Mouse (Mus musculus) hindbrain, postnatal 0 days (tissue): ENCODE data around the gene Rrp9. TPM values are rescaled to one million over a fixed set of nuclear protein-coding genes. Genes with fewer than 3 reads are reported as not detected.

Experiments used
- ATAC-seq: fragments of 200-750 bp; cut with Nextera tagmentation; 2 replicates; pipeline ENCODE4 v1.8.0; 2017; ENCODE audit warnings: mild to moderate bottlenecking, moderate TSS enrichment, moderate library complexity
- DNase-seq: peaks from one replicate; pipeline ENCODE4 v3.0.0-alpha.2; 2015; ENCODE audit warnings: low spot score
- H3K27ac ChIP-seq: fragments of 300-500 bp; sonication (generic); 2 replicates; pipeline ENCODE4 v1.5.1; 2014; ENCODE audit warnings: mild to moderate bottlenecking
- H3K27me3 ChIP-seq: fragments of 300-500 bp; sonication (generic); 2 replicates; pipeline ENCODE4 v1.6.1; 2014; ENCODE audit warnings: low read length, mixed read lengths; ENCODE audit not compliant: insufficient read depth
- H3K36me3 ChIP-seq: fragments of 300-500 bp; sonication (generic); 2 replicates; pipeline ENCODE4 v1.6.1; 2014; ENCODE audit warnings: low read length, mixed read lengths; ENCODE audit not compliant: insufficient read depth
- H3K4me1 ChIP-seq: fragments of 300-500 bp; sonication (generic); 2 replicates; pipeline ENCODE4 v1.6.1; 2014; ENCODE audit warnings: antibody characterized with exemption, low read length, mixed read lengths; ENCODE audit not compliant: insufficient read depth
- H3K4me2 ChIP-seq: fragments of 300-500 bp; sonication (generic); 2 replicates; pipeline ENCODE4 v1.6.1; 2014; ENCODE audit warnings: low read depth, mild to moderate bottlenecking, low read length, moderate library complexity, mixed read lengths
- H3K4me3 ChIP-seq: fragments of 300-500 bp; sonication (generic); 2 replicates; pipeline ENCODE4 v1.5.1; 2014; ENCODE audit warnings: low read length
- H3K9ac ChIP-seq: fragments of 300-500 bp; sonication (generic); replicated peaks from 2 replicates; pipeline ENCODE4 v1.6.1; 2014; ENCODE audit warnings: mild to moderate bottlenecking, low read length, moderate library complexity, mixed read lengths
- H3K9me3 ChIP-seq: fragments of 300-500 bp; sonication (generic); 2 replicates; pipeline ENCODE4 v1.6.1; 2016; ENCODE audit warnings: low read length, mixed read lengths
- CTCF ChIP-seq: IDR thresholded peaks from 2 replicates; pipeline ENCODE4 v1.5.1; 2016; ENCODE audit warnings: antibody characterized with exemption, control low read depth, low read depth
- WGBS: fragments of 180-500 bp; shearing (Covaris S2); extraction: QIAGEN DNeasy Blood & Tissue Kit; methylation state at CpG from one replicate; pipeline ENCODE4 v1.1.7; 2014; 5-methylcytosine and 5-hydroxymethylcytosine counted together
- polyA plus RNA-seq: library from polyadenylated mRNA; unstranded; fragments of >200 nt; fragmentation: Nextera tagmentation; extraction: Ambion mirVana; gene quantifications from 2 replicates; pipeline ENCODE4 v1.2.1, GENCODE M21; 2015
- total RNA-seq: library from RNA; depleted of rRNA; stranded (reverse); fragments of >200 nt; gene quantifications from 2 replicates; pipeline ENCODE4 v1.2.3, GENCODE M21; 2014

Gene Rrp9
- total and polyA plus RNA-seq, 2 experiments from 2014 or later = 38.3 to 46.2 TPM

DNA sequence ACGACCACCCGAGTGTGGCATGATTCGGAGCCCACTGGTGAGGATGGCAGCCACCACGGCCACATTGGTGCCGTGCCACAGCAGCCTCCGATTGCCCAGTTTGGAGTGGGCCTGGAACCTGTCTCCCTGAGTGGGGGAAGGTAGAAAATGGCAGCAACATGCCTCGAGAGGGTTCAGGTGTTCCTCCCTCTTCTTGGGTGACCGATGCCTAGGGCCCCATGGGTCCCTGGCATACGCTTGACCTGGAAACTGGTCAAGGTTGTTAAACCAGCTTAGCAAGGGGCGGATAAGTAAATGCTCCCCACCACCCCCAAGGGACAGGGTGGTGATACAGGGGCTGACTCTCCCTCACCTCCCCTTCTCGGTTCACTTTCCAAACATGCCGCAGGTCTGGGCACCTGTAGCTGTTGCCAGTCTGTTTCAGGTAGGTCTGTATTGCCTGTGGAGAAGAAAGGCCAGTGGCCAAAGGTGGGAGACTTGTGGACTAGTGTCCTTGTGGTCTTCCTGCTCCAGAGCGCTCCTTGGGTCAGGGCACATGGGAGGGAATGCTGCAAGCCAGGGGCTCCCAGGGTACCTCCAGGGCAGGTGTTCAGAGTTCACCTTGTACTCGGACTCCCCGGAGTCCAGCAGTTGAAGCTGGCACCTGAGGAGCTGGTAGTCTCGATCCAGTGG is 2.5 kb upstream of the Rrp9 start:
- Histone ChIP-seq H3K4me2 (no peak overlapping the region), H3K4me1 (peaks cover 23% of the 10 kb centered on the region; the same call in 1 of the 2 replicates), H3K27ac (no peak overlapping the region), H3K9me3 (no peaks in the 10 kb centered on the region), H3K9ac (no peak overlapping the region), H3K4me3 (no peak overlapping the region), H3K36me3 (no peaks in the 10 kb centered on the region), H3K27me3 (no peaks in the 10 kb centered on the region)
- no peak for TF ChIP-seq CTCF
- DNase-seq (no peak), ATAC-seq (no peak)
- 87% methylated on average over 16 of the region's 16 CpGs for WGBS

DNA sequence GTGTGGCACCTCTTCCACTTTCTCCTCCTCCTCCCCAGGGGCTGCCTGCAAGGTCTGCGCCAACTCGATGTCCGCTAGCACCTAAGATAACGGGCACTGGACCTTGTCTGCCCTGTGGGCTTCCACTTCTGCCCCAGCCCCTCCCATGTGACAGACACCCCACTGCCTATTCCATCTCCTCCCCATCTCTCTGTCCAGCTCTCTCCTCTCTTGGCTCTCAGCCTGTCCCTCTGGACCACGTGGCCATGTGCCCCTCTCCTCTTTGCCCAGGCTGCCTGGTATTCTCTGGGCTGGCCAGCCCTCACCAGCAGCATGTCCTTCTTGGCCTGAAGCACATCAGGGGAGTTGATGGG is 2.0 kb upstream of the Rrp9 start:
- peaks cover 23% of the 10 kb centered on the region; the same call in 1 of the 2 replicates for H3K4me1 ChIP-seq
- no peaks in the 10 kb centered on the region for H3K36me3 ChIP-seq
- DNase-seq = no peak
- no peak overlapping the region for H3K9ac ChIP-seq
- H3K4me3 ChIP-seq = no peak overlapping the region
- 67% methylated on average over 4 of the region's 5 CpGs for WGBS
- no peak for ATAC-seq
- no peaks in the 10 kb centered on the region for H3K27me3 ChIP-seq
- H3K27ac ChIP-seq = no peak overlapping the region
- no peak for TF ChIP-seq CTCF
- no peak overlapping the region for H3K4me2 ChIP-seq
- H3K9me3 ChIP-seq = no peaks in the 10 kb centered on the region

DNA sequence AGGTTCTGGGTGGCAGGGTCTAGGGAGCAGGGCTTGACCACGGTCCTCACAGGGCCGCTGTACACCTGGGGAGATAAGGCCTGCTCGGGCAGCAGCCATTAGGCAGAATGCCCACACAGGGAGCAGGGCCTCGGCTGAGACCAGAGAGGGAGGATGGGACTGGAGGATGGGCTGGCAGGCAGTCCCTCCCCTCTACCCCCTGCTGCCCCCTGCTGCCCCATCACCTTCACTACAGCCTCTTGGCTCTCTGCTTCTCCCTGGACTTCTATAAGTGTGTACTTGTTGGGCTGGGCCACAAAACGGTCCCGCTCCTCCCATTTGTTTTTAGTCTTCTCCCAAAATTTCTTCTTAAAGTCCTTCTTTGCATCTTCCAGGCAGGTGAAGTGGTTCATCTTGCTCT is 1.3 kb upstream of the Rrp9 start:
- Histone ChIP-seq H3K27ac (no peak overlapping the region), H3K36me3 (no peaks in the 10 kb centered on the region), H3K4me3 (no peak overlapping the region), H3K4me2 (no peak overlapping the region), H3K4me1 (peaks cover 23% of the 10 kb centered on the region; the same call in 1 of the 2 replicates), H3K9ac (no peak overlapping the region), H3K9me3 (no peaks in the 10 kb centered on the region), H3K27me3 (no peaks in the 10 kb centered on the region)
- WGBS = 4% methylated on average over 6 of the region's 6 CpGs
- TF ChIP-seq CTCF = peak; percentile 74
- ATAC-seq (no peak), DNase-seq (peak; percentile 62)

DNA sequence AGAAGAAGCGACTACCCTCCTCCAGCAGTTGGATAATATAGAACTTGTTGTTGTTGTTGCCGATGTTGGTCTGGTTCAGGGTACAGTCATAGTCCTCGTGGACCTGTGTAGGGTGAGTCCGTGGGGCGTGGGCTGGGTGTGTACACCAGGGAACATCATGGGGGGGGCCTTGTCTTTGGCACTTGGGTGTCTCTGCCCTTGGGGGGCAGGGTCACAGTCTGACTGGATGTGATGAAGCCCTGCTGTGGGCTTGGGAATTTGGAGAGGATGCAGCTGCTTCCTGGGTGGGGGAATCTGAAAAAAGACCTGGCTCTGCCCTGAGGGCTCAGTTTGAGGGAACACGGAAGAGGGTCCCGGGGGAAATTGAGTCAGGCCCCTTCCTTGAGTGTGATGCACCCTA is 717 bp upstream of the Rrp9 start:
- no peaks in the 10 kb centered on the region for H3K27me3 ChIP-seq
- H3K36me3 ChIP-seq = no peaks in the 10 kb centered on the region
- WGBS = 67% methylated on average over 7 of the region's 7 CpGs
- no peak overlapping the region for H3K4me3 ChIP-seq
- H3K4me1 ChIP-seq = peaks cover 23% of the 10 kb centered on the region; the same call in 1 of the 2 replicates
- H3K9ac ChIP-seq = no peak overlapping the region
- no peak for TF ChIP-seq CTCF
- DNase-seq (no peak), ATAC-seq (no peak)
- no peak overlapping the region for H3K27ac ChIP-seq
- H3K4me2 ChIP-seq = no peak overlapping the region
- no peaks in the 10 kb centered on the region for H3K9me3 ChIP-seq

DNA sequence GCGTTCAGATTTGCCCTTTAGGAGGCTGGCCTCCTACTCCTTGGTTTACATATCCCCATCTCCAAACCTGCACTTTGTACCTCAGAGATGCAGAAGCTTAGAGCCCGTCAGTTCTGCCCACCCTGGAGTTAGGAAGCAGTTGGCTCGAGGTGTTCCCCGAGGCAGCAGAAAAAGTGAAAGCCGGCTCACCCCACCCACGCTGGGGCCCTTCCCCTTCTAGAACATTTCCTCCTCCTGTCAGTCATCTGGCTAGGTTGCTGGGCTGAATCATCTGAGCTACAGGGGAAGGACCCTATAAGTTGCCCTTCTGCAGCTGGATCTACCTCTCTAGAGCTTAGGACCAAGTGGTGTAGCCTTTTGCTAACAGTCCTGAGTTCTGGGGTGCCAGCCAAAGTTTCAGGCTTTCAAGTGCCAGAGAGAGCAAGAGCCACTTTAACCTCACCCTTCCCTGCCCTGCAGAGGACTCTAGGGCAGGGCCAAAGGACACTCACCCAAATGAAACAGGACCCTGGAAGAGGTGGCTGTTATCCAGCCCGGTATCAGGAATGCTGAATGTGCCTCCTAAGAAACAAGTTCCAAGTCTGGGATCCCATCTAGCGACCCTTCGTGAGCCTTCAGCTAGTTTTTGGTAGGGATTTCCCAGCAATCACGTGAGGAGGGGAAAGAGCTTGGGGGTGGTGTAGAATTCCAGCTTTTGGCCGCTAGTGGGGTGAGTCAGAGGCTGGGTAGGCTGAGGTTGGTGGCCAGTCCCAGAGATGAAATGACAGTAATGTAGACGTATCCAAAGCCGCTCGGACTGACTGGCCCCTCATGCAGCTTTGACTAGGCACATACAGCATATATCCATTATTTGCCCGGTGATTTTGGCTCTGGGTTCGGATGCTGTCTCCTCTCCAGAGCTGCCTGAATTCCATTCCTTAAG is 500 bp downstream of the Rrp9 start:
- DNase-seq = peak; percentile 24
- Histone ChIP-seq H3K9ac (no peak overlapping the region), H3K4me3 (no peak overlapping the region), H3K27me3 (no peaks in the 10 kb centered on the region), H3K9me3 (no peaks in the 10 kb centered on the region), H3K36me3 (no peaks in the 10 kb centered on the region), H3K4me2 (peak overlapping the region; percentile 40; the same call in 1 of the 2 replicates), H3K27ac (peak overlapping the region; percentile 33; the same call in 1 of the 2 replicates), H3K4me1 (peaks cover 23% of the 10 kb centered on the region; the same call in 1 of the 2 replicates)
- ATAC-seq = no peak; the same call in 1 of the 2 replicates
- WGBS = 32% methylated on average over 16 of the region's 16 CpGs
- TF ChIP-seq CTCF = no peak

DNA sequence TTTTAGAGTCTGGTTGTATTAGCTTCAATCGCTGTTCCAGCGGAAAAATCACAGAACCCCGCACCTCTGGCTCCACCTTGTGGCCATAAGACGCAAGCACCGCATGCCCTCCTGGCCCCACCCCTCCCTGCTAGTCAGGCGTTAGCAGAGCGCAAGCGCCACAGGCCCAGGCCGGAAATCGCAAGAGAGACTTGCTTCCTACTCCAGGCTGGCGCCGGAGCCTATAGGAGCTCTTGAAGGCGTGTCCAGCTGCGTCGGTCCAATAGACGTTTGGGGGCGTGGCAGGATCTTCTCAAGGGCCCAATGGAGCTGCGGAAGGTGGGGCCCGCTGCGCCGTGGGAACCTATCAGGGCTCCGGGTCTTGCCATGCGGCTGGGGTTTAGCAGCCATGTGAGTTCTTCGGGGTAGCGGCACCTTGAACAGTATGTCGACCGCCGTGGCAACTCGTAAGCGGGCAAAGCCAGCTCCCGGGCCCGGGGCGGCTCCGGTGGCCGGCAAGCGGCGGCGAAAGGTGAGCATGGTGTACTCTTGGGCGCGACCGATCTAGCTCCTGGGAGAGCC is 1.2 kb downstream of the Rrp9 start, which contains the start of gene Parp3:
Parp3 (minus strand) TSS at position 26 of the 561 bp plus-strand sequence.
- Histone ChIP-seq H3K27me3 (no peaks in the 10 kb centered on the region), H3K4me1 (peaks cover 23% of the 10 kb centered on the region; the same call in 1 of the 2 replicates), H3K4me3 (peak within 1 kb of the TSS; percentile 79), H3K36me3 (no peaks in the 10 kb centered on the region), H3K27ac (peak within 1 kb of the TSS; percentile 59; the same call in 1 of the 2 replicates), H3K9ac (peak within 1 kb of the TSS; percentile 57), H3K9me3 (no peaks in the 10 kb centered on the region), H3K4me2 (peak within 1 kb of the TSS; percentile 96)
- under 1% methylated on average over 41 of the region's 41 CpGs for WGBS
- ATAC-seq (peak; percentile 99), DNase-seq (peak; percentile 100)
- peak; percentile 97 for TF ChIP-seq CTCF
